Mouse (Mus musculus) bone marrow macrophage, adult 2 months (primary cell): ENCODE results near the gene Ankrd54. TPM values are rescaled to one million over a fixed set of nuclear protein-coding genes. Genes with fewer than 3 reads are reported as not detected.

ENCODE experiments used
- H3K27ac ChIP-seq: 2 replicates; pipeline ENCODE4 v1.5.1; 2012; ENCODE audit warnings: low read depth, low read length; ENCODE audit not compliant: insufficient read depth
- H3K4me1 ChIP-seq: 2 replicates; pipeline ENCODE4 v1.6.1; 2012; ENCODE audit warnings: low read length; ENCODE audit not compliant: control insufficient read depth, insufficient read depth
- H3K4me3 ChIP-seq: 2 replicates; pipeline ENCODE4 v1.5.1; 2012; ENCODE audit warnings: mild to moderate bottlenecking, low read length, moderate library complexity; ENCODE audit not compliant: insufficient read depth
- CTCF ChIP-seq: IDR thresholded peaks from 2 replicates; pipeline ENCODE4 v1.5.1; 2012; ENCODE audit warnings: low read depth, mild to moderate bottlenecking, low read length, moderate library complexity
- POLR2A ChIP-seq: IDR thresholded peaks from 2 replicates; pipeline ENCODE4 v1.6.1; 2012; ENCODE audit warnings: mild to moderate bottlenecking, low read depth, low read length, borderline replicate concordance
- polyA plus RNA-seq: library from polyadenylated mRNA; stranded (reverse); fragments of >200 nt; gene quantifications from 2 replicates; pipeline ENCODE4 v1.2.4, GENCODE M21; 2012; ENCODE audit not compliant: missing spikeins, insufficient read depth, insufficient read length

Ankrd54 gene
- polyA plus RNA-seq, 1 experiment: 14.0 TPM

- no peak overlapping the region for H3K4me3 ChIP-seq
- no peaks in the 10 kb centered on the region for H3K4me1 ChIP-seq
- no peak overlapping the region for H3K27ac ChIP-seq
- TF ChIP-seq POLR2A (no peak), CTCF (no peak)
These were observed 38.8 kb upstream of the Ankrd54 start for GRCm38 (mm10) chr15:79101531-79101930.

- Histone ChIP-seq H3K4me1 (no peaks in the 10 kb centered on the region), H3K4me3 (no peak overlapping the region), H3K27ac (no peak overlapping the region)
- TF ChIP-seq POLR2A: no peak
- TF ChIP-seq CTCF: no peak
These were observed 37.7 kb upstream of the Ankrd54 start for GRCm38 (mm10) chr15:79100391-79100790.

GRCm38 (mm10) chr15:79099456-79099855, 36.8 kb upstream of the Ankrd54 start:
- TF ChIP-seq POLR2A (no peak), CTCF (no peak)
- no peaks in the 10 kb centered on the region for H3K4me1 ChIP-seq
- no peak overlapping the region for H3K4me3 ChIP-seq

GRCm38 (mm10) chr15:79098868-79099267, 36.2 kb upstream of the Ankrd54 start:
- TF ChIP-seq CTCF (no peak), POLR2A (no peak)
- Histone ChIP-seq H3K27ac (no peak overlapping the region), H3K4me3 (no peak overlapping the region), H3K4me1 (no peaks in the 10 kb centered on the region)

More at GRCm38 (mm10) chr15:79099456-79099855, 36.8 kb upstream of the Ankrd54 start:
- no peak overlapping the region for H3K27ac ChIP-seq

- no peak for TF ChIP-seq POLR2A
- no peak for TF ChIP-seq CTCF
- no peak overlapping the region for H3K27ac ChIP-seq
- no peaks in the 10 kb centered on the region for H3K4me1 ChIP-seq
- no peak overlapping the region for H3K4me3 ChIP-seq
These were observed 35.5 kb upstream of the Ankrd54 start for GRCm38 (mm10) chr15:79098220-79098619.

GRCm38 (mm10) chr15:79097611-79098025, 34.9 kb upstream of the Ankrd54 start:
- H3K4me3 ChIP-seq: no peak overlapping the region
- no peaks in the 10 kb centered on the region for H3K4me1 ChIP-seq
- no peak overlapping the region for H3K27ac ChIP-seq
- TF ChIP-seq POLR2A: no peak
- no peak for TF ChIP-seq CTCF

GRCm38 (mm10) chr15:79097135-79097534, 34.4 kb upstream of the Ankrd54 start:
- Histone ChIP-seq H3K27ac (no peak overlapping the region), H3K4me3 (no peak overlapping the region), H3K4me1 (no peaks in the 10 kb centered on the region)
- TF ChIP-seq CTCF (no peak), POLR2A (no peak)

- H3K4me3 ChIP-seq: no peak overlapping the region
- no peak overlapping the region for H3K27ac ChIP-seq
- TF ChIP-seq POLR2A (no peak), CTCF (no peak)
- no peaks in the 10 kb centered on the region for H3K4me1 ChIP-seq
These were observed 33.9 kb upstream of the Ankrd54 start for GRCm38 (mm10) chr15:79096556-79096955.

GRCm38 (mm10) chr15:79095483-79095882, 32.8 kb upstream of the Ankrd54 start:
- TF ChIP-seq CTCF (no peak), POLR2A (no peak)
- Histone ChIP-seq H3K27ac (no peak overlapping the region), H3K4me3 (no peak overlapping the region), H3K4me1 (no peaks in the 10 kb centered on the region)

GRCm38 (mm10) chr15:79093083-79093839, 30.6 kb upstream of the Ankrd54 start:
- no peak; the same call in 1 of the 2 replicates for TF ChIP-seq CTCF
- TF ChIP-seq POLR2A: no peak
- Histone ChIP-seq H3K4me3 (no peak overlapping the region), H3K27ac (no peak overlapping the region), H3K4me1 (no peaks in the 10 kb centered on the region)
